Mouse (Mus musculus) MEL (cell line): ENCODE results near the gene Rpain. TPM values are rescaled to one million over a fixed set of nuclear protein-coding genes. Genes with fewer than 3 reads are reported as not detected.

ENCODE experiments used
- DNase-seq: peaks from one replicate; pipeline ENCODE4 v3.0.0; 2011; ENCODE audit warnings: low read depth, low spot score
- H3K27ac ChIP-seq: 2 replicates; pipeline ENCODE4 v1.5.1; 2012; ENCODE audit warnings: low read depth, mild to moderate bottlenecking, control low read depth, low read length, moderate library complexity; ENCODE audit not compliant: control insufficient read depth
- H3K27me3 ChIP-seq, 2 experiments: fragments of 150-350 bp in 1 of 2; sonication (generic) in 1 of 2; 2 replicates each; pipeline ENCODE4 v1.6.1; 2012; ENCODE audit warnings: low read length in 2 of 2, mild to moderate bottlenecking in 2 of 2, improper control_type of control experiment in 1 of 2, moderate library complexity in 1 of 2; ENCODE audit not compliant: insufficient read depth in 2 of 2, control insufficient read depth in 1 of 2
- H3K36me3 ChIP-seq, 2 experiments: 2 replicates each; pipeline ENCODE4 v1.6.1; 2012 to 2014; ENCODE audit warnings: low read length in 2 of 2, improper control_type of control experiment in 1 of 2, inconsistent platforms in 1 of 2, mild to moderate bottlenecking in 1 of 2; ENCODE audit not compliant: insufficient read depth in 2 of 2, control insufficient read depth in 1 of 2
- H3K4me1 ChIP-seq, 2 experiments: fragments of 150-350 bp in 1 of 2; sonication (generic) in 1 of 2; 2 replicates each; pipeline ENCODE4 v1.6.1; 2012; ENCODE audit warnings: low read length in 2 of 2, improper control_type of control experiment in 1 of 2, mild to moderate bottlenecking in 1 of 2; ENCODE audit not compliant: insufficient read depth in 2 of 2, control insufficient read depth in 1 of 2
- H3K4me3 ChIP-seq, 2 experiments: fragments of 150-350 bp in 1 of 2; sonication (generic) in 1 of 2; 2 replicates each; pipeline ENCODE4 v1.5.1; 2012; ENCODE audit warnings: low read depth in 2 of 2, low read length in 2 of 2, mild to moderate bottlenecking in 2 of 2, moderate library complexity in 2 of 2, control low read depth in 1 of 2, improper control_type of control experiment in 1 of 2; ENCODE audit not compliant: control insufficient read depth in 1 of 2, insufficient read depth in 1 of 2
- H3K79me2 ChIP-seq: 2 replicates; pipeline ENCODE4 v1.6.1; 2012; ENCODE audit warnings: mild to moderate bottlenecking, low read length, moderate library complexity; ENCODE audit not compliant: control insufficient read depth, poor library complexity, insufficient read depth
- H3K9ac ChIP-seq: 2 replicates; pipeline ENCODE4 v1.6.1; 2012; ENCODE audit warnings: low read depth, mild to moderate bottlenecking, control low read depth, low read length, moderate library complexity; ENCODE audit not compliant: control insufficient read depth, poor library complexity, severe bottlenecking
- H3K9me3 ChIP-seq: fragments of 150-350 bp; sonication (generic); replicated peaks from 2 replicates; pipeline ENCODE4 v1.6.1; 2012; ENCODE audit warnings: mild to moderate bottlenecking, low read length, improper control_type of control experiment, moderate library complexity; ENCODE audit not compliant: insufficient read depth
- CHD1 ChIP-seq: IDR thresholded peaks from 2 replicates; pipeline ENCODE4 v1.6.1; 2012; ENCODE audit warnings: low read depth, mild to moderate bottlenecking, inconsistent platforms, low read length, improper control_type of control experiment
- E2F4 ChIP-seq: IDR thresholded peaks from 2 replicates; pipeline ENCODE4 v1.6.1; 2011; ENCODE audit warnings: low read depth, low read length, improper control_type of control experiment, borderline replicate concordance
- ETS1 ChIP-seq: IDR thresholded peaks from 2 replicates; pipeline ENCODE4 v1.6.1; 2012; ENCODE audit warnings: low read depth, mild to moderate bottlenecking, inconsistent platforms, low read length, improper control_type of control experiment, moderate library complexity
- HCFC1 ChIP-seq: IDR thresholded peaks from 2 replicates; pipeline ENCODE4 v1.6.1; 2012; ENCODE audit warnings: low read depth, mild to moderate bottlenecking, inconsistent platforms, low read length, improper control_type of control experiment, moderate library complexity
- KAT2A ChIP-seq: conservative IDR thresholded peaks from 2 replicates; pipeline ENCODE4 v1.6.1; 2012; ENCODE audit warnings: low read depth, low read length, improper control_type of control experiment, inconsistent platforms
- MAFK ChIP-seq: IDR thresholded peaks from 2 replicates; pipeline ENCODE4 v1.6.1; 2011; ENCODE audit warnings: low read depth, mild to moderate bottlenecking, low read length, improper control_type of control experiment, borderline replicate concordance
- MAZ ChIP-seq: IDR thresholded peaks from 2 replicates; pipeline ENCODE4 v1.6.1; 2012; ENCODE audit warnings: low read depth, mild to moderate bottlenecking, inconsistent platforms, low read length, improper control_type of control experiment
- MYB ChIP-seq: IDR thresholded peaks from 2 replicates; pipeline ENCODE4 v1.6.1; 2011; ENCODE audit warnings: mild to moderate bottlenecking, low read depth, low read length, improper control_type of control experiment
- NRF1 ChIP-seq: IDR thresholded peaks from 2 replicates; pipeline ENCODE4 v1.6.1; 2014; ENCODE audit warnings: low read depth, mild to moderate bottlenecking, inconsistent platforms, low read length, improper control_type of control experiment, moderate library complexity; ENCODE audit not compliant: poor library complexity, insufficient read depth, severe bottlenecking
- POLR2A ChIP-seq, 2 experiments: IDR thresholded peaks; 2 replicates each; pipeline ENCODE4 v1.6.1; 2011 to 2012; ENCODE audit warnings: low read length in 2 of 2, mild to moderate bottlenecking in 2 of 2, control low read depth in 1 of 2, improper control_type of control experiment in 1 of 2, low read depth in 1 of 2, moderate library complexity in 1 of 2; ENCODE audit not compliant: control insufficient read depth in 1 of 2, insufficient read depth in 1 of 2, poor library complexity in 1 of 2
- POLR2AphosphoS2 ChIP-seq: IDR thresholded peaks from 2 replicates; pipeline ENCODE4 v1.6.1; 2011; ENCODE audit warnings: low read length, improper control_type of control experiment
- SIN3A ChIP-seq: IDR thresholded peaks from 2 replicates; pipeline ENCODE4 v1.6.1; 2012; ENCODE audit warnings: low read length, improper control_type of control experiment, inconsistent platforms
- SMC3 ChIP-seq: IDR thresholded peaks from 2 replicates; pipeline ENCODE4 v1.6.1; 2011; ENCODE audit warnings: low read depth, low read length, improper control_type of control experiment
- TAL1 ChIP-seq: IDR thresholded peaks from 2 replicates; pipeline ENCODE4 v1.6.1; 2012; ENCODE audit warnings: mild to moderate bottlenecking, inconsistent platforms, low read length, moderate library complexity, mixed read lengths
- TBP ChIP-seq: IDR thresholded peaks from 2 replicates; pipeline ENCODE4 v1.8.0; 2011; ENCODE audit warnings: low read depth, low read length, improper control_type of control experiment
- TCF12 ChIP-seq: IDR thresholded peaks from 2 replicates; pipeline ENCODE4 v1.6.1; 2014; ENCODE audit warnings: low read depth, mild to moderate bottlenecking, inconsistent platforms, low read length, improper control_type of control experiment, moderate library complexity
- UBTF ChIP-seq: IDR thresholded peaks from 2 replicates; pipeline ENCODE4 v1.6.1; 2012; ENCODE audit warnings: low read depth, mild to moderate bottlenecking, inconsistent platforms, low read length, improper control_type of control experiment, moderate library complexity, borderline replicate concordance; ENCODE audit not compliant: insufficient read depth
- USF2 ChIP-seq, 2 experiments: IDR thresholded peaks; 2 replicates each; pipeline ENCODE4 v1.6.1; 2011 to 2012; ENCODE audit warnings: improper control_type of control experiment in 2 of 2, low read length in 2 of 2, borderline replicate concordance in 1 of 2, inconsistent platforms in 1 of 2, low read depth in 1 of 2, mild to moderate bottlenecking in 1 of 2; ENCODE audit not compliant: insufficient read depth in 1 of 2
- ZNF384 ChIP-seq: IDR thresholded peaks from 2 replicates; pipeline ENCODE4 v1.6.1; 2012; ENCODE audit warnings: low read depth, mild to moderate bottlenecking, inconsistent platforms, low read length, improper control_type of control experiment
- polyA plus RNA-seq, 2 experiments: library from polyadenylated mRNA; stranded (reverse) in 1 of 2; unstranded in 1 of 2; fragments of >175 nt in 1 of 2; fragments of >200 nt in 1 of 2; gene quantifications; 2 replicates each; pipeline versions ENCODE4 v1.2.1 to v1.2.4; 2012; ENCODE audit warnings: low replicate concordance in 2 of 2, low read depth in 1 of 2; ENCODE audit not compliant: insufficient read length in 2 of 2, insufficient read depth in 1 of 2, missing spikeins in 1 of 2
- total RNA-seq: library from RNA; depleted of rRNA; stranded (reverse); fragments of 300-350 nt; gene quantifications from 2 replicates; pipeline ENCODE4 v1.2.3, GENCODE M21; 2012

The Rpain gene
- total and polyA plus RNA-seq, 3 experiments: 60.8 to 93.5 TPM; not detected in 1

GRCm38 (mm10) chr11:70975193-70975592 lies 5.2 kb downstream of the Rpain start:
- Histone ChIP-seq H3K27me3 (no peaks in the 10 kb centered on the region), H3K9me3 (no peaks in the 10 kb centered on the region), H3K36me3 (peaks cover 12 to 25% of the 10 kb centered on the region in 2 experiments), H3K4me1 (peaks cover 0 to 7% of the 10 kb centered on the region in 2 experiments; a peak in 2 of 4 replicates), H3K27ac (no peak overlapping the region), H3K79me2 (peaks cover 11% of the 10 kb centered on the region), H3K9ac (no peak overlapping the region), H3K4me3 (no peak overlapping the region)
- peak; percentile 43 for DNase-seq
- TF ChIP-seq UBTF (no peak), POLR2A (IDR thresholded peaks at IDR 0.05; ENCODE audit: control insufficient read depth in 1 of 2, insufficient read depth in 1 of 2, low read depth in 1 of 2, low read length in 2 of 2, poor library complexity in 1 of 2) (no peak; a peak in 1 of 4 replicates), USF2 (IDR thresholded peaks at IDR 0.05; ENCODE audit: borderline replicate concordance in 1 of 2, insufficient read depth in 1 of 2, low read depth in 1 of 2, low read length in 2 of 2) (no peak), CHD1 (no peak), HCFC1 (no peak), E2F4 (no peak), SMC3 (no peak), ETS1 (peak; percentile 10; the same call in 1 of the 2 replicates), TCF12 (no peak), TAL1 (no peak), ZNF384 (0 out of 2 replicates have a peak, but pooled peaks have one; percentile 20), TBP (no peak)

GRCm38 (mm10) chr11:70977293-70977692 lies 7.3 kb downstream of the Rpain start:
- Histone ChIP-seq H3K36me3 (peaks cover 20 to 32% of the 10 kb centered on the region in 2 experiments), H3K9me3 (no peaks in the 10 kb centered on the region), H3K4me3 (no peak overlapping the region), H3K27me3 (no peaks in the 10 kb centered on the region), H3K4me1 (peaks cover 5 to 7% of the 10 kb centered on the region in 2 experiments), H3K79me2 (peaks cover 23% of the 10 kb centered on the region), H3K27ac (no peak overlapping the region), H3K9ac (no peak overlapping the region)
- TF ChIP-seq POLR2A (IDR thresholded peaks at IDR 0.05; ENCODE audit: control insufficient read depth in 1 of 2, insufficient read depth in 1 of 2, low read depth in 1 of 2, low read length in 2 of 2, poor library complexity in 1 of 2) (peak in 1 of 2 experiments; percentile 53; a peak in 2 of 4 replicates), NRF1 (no peak), KAT2A (no peak), SMC3 (peak; percentile 10; the same call in 1 of the 2 replicates), POLR2AphosphoS2 (peak; percentile 85; the same call in 1 of the 2 replicates), CHD1 (no peak), MAZ (no peak), MAFK (no peak), MYB (no peak), SIN3A (no peak), USF2 (IDR thresholded peaks at IDR 0.05; ENCODE audit: borderline replicate concordance in 1 of 2, insufficient read depth in 1 of 2, low read depth in 1 of 2, low read length in 2 of 2) (no peak)
- no peak for DNase-seq
